Mouse (Mus musculus) stomach, postnatal 0 days (tissue): ENCODE data around the gene Akna. TPM values are rescaled to one million over a fixed set of nuclear protein-coding genes. Genes with fewer than 3 reads are reported as not detected.
A peak's percentile ranks its signal among the peaks of the same experiment; 100 is the strongest.

Experiments used
- ATAC-seq: fragments of 200-750 bp; cut with Nextera tagmentation; 2 replicates; pipeline ENCODE4 v1.8.0; 2017; ENCODE audit not compliant: low FRiP score, low TSS enrichment
- DNase-seq: peaks from one replicate; pipeline ENCODE4 v3.0.0-alpha.2; 2016; ENCODE audit warnings: low spot score
- H3K27ac ChIP-seq: fragments of 300-500 bp; sonication (generic); replicated peaks from 2 replicates; pipeline ENCODE4 v1.5.1; 2014; ENCODE audit warnings: mild to moderate bottlenecking, control low read depth
- H3K27me3 ChIP-seq: fragments of 300-500 bp; sonication (generic); 2 replicates; pipeline ENCODE4 v1.6.1; 2014; ENCODE audit warnings: low read length; ENCODE audit not compliant: control insufficient read depth, insufficient read depth
- H3K36me3 ChIP-seq: fragments of 300-500 bp; sonication (generic); 2 replicates; pipeline ENCODE4 v1.6.1; 2014; ENCODE audit warnings: low read length, mixed read lengths; ENCODE audit not compliant: control insufficient read depth, insufficient read depth
- H3K4me1 ChIP-seq: fragments of 300-500 bp; sonication (generic); replicated peaks from 2 replicates; pipeline ENCODE4 v1.6.1; 2014; ENCODE audit warnings: antibody characterized with exemption; ENCODE audit not compliant: control insufficient read depth, insufficient read depth
- H3K4me2 ChIP-seq: fragments of 300-500 bp; sonication (generic); replicated peaks from 2 replicates; pipeline ENCODE4 v1.6.1; 2014; ENCODE audit warnings: low read depth, mild to moderate bottlenecking, control low read depth, moderate library complexity
- H3K4me3 ChIP-seq: fragments of 300-500 bp; sonication (generic); 2 replicates; pipeline ENCODE4 v1.5.1; 2014; ENCODE audit warnings: low read depth, low read length, control low read depth
- H3K9ac ChIP-seq: fragments of 300-500 bp; sonication (generic); 2 replicates; pipeline ENCODE4 v1.6.1; 2014; ENCODE audit warnings: mild to moderate bottlenecking, low read length, control low read depth, mixed read lengths
- H3K9me3 ChIP-seq: fragments of 300-500 bp; sonication (generic); 2 replicates; pipeline ENCODE4 v1.6.1; 2016; ENCODE audit warnings: low read length; ENCODE audit not compliant: control insufficient read depth
- CTCF ChIP-seq: IDR thresholded peaks from 2 replicates; pipeline ENCODE4 v1.5.1; 2016; ENCODE audit warnings: antibody characterized with exemption, low read depth, mild to moderate bottlenecking, moderate library complexity
- EP300 ChIP-seq: optimal IDR thresholded peaks from 2 replicates; pipeline ENCODE3; 2016; ENCODE audit warnings: antibody characterized with exemption
- WGBS: fragments of 180-500 bp; shearing (Covaris S2); extraction: QIAGEN DNeasy Blood & Tissue Kit; methylation state at CpG from one replicate; pipeline ENCODE4 v1.1.7; 2014; 5-methylcytosine and 5-hydroxymethylcytosine counted together
- polyA plus RNA-seq: library from polyadenylated mRNA; unstranded; fragments of >200 nt; fragmentation: Nextera tagmentation; extraction: Ambion mirVana; gene quantifications from 2 replicates; pipeline ENCODE4 v1.2.1, GENCODE M21; 2015

Gene Akna
- 2.0 and 2.2 TPM in 2 replicates for polyA plus RNA-seq

- H3K4me1 ChIP-seq: peaks cover 15% of the 10 kb centered on the region
- no peaks in the 10 kb centered on the region for H3K9me3 ChIP-seq
- ATAC-seq: peak; percentile 93
- peak within 1 kb of the TSS; percentile 59 for H3K9ac ChIP-seq
- peak within 1 kb of the TSS; percentile 90 for H3K27ac ChIP-seq
- H3K27me3 ChIP-seq: no peaks in the 10 kb centered on the region
- peak; percentile 90 for DNase-seq
- H3K36me3 ChIP-seq: no peaks in the 10 kb centered on the region
- 6% methylated on average over 17 of the region's 17 CpGs for WGBS
- TF ChIP-seq CTCF (no peak; the same call in 1 of the 2 replicates), EP300 (no peak)
- H3K4me3 ChIP-seq: peak within 1 kb of the TSS; percentile 36
- peak within 1 kb of the TSS; percentile 54 for H3K4me2 ChIP-seq
Observed at GRCm38 (mm10) chr4:63403040-63403959, at the start of gene Akna. Akna (minus strand) TSS chr4:63403354.

GRCm38 (mm10) chr4:63452555-63452954 lies 49.4 kb upstream of the Akna start:
- H3K9me3 ChIP-seq: no peaks in the 10 kb centered on the region
- ATAC-seq (no peak), DNase-seq (no peak)
- H3K9ac ChIP-seq: no peak overlapping the region
- H3K4me3 ChIP-seq: no peak overlapping the region
- TF ChIP-seq CTCF (no peak), EP300 (no peak)
- 72% methylated on average over 3 of the region's 3 CpGs for WGBS
- H3K4me2 ChIP-seq: no peak overlapping the region
- H3K4me1 ChIP-seq: no peaks in the 10 kb centered on the region
- H3K27me3 ChIP-seq: no peaks in the 10 kb centered on the region
- no peak overlapping the region for H3K27ac ChIP-seq
- H3K36me3 ChIP-seq: no peaks in the 10 kb centered on the region

GRCm38 (mm10) chr4:63450551-63450950 lies 47.4 kb upstream of the Akna start:
- TF ChIP-seq CTCF: no peak
- no peak for TF ChIP-seq EP300
- H3K4me3 ChIP-seq: no peak overlapping the region
- H3K9me3 ChIP-seq: no peaks in the 10 kb centered on the region
- DNase-seq (no peak), ATAC-seq (no peak)
- H3K36me3 ChIP-seq: no peaks in the 10 kb centered on the region
- H3K4me1 ChIP-seq: no peaks in the 10 kb centered on the region
- H3K4me2 ChIP-seq: no peak overlapping the region
- H3K27me3 ChIP-seq: no peaks in the 10 kb centered on the region
- 82% methylated on average over 5 of the region's 5 CpGs for WGBS
- H3K27ac ChIP-seq: no peak overlapping the region
- H3K9ac ChIP-seq: no peak overlapping the region

- 76% methylated on average over 10 of the region's 10 CpGs for WGBS
- DNase-seq (no peak), ATAC-seq (no peak)
Observed at GRCm38 (mm10) chr4:63444362-63445066, 41.4 kb upstream of the Akna start.

GRCm38 (mm10) chr4:63443101-63443500 lies 39.9 kb upstream of the Akna start:
- no peaks in the 10 kb centered on the region for H3K9me3 ChIP-seq
- no peaks in the 10 kb centered on the region for H3K27me3 ChIP-seq
- no peaks in the 10 kb centered on the region for H3K36me3 ChIP-seq
- no peak overlapping the region for H3K4me3 ChIP-seq
- no peaks in the 10 kb centered on the region for H3K4me1 ChIP-seq
- TF ChIP-seq CTCF (no peak), EP300 (no peak)
- no peak overlapping the region for H3K27ac ChIP-seq
- H3K9ac ChIP-seq: no peak overlapping the region
- ATAC-seq: no peak
- WGBS: 85% methylated on average over 2 of the region's 2 CpGs
- H3K4me2 ChIP-seq: no peak overlapping the region
- no peak for DNase-seq

More at GRCm38 (mm10) chr4:63444362-63445066, 41.4 kb upstream of the Akna start:
- no peak overlapping the region for H3K9ac ChIP-seq
- no peaks in the 10 kb centered on the region for H3K36me3 ChIP-seq
- H3K9me3 ChIP-seq: no peaks in the 10 kb centered on the region
- no peaks in the 10 kb centered on the region for H3K4me1 ChIP-seq
- H3K4me2 ChIP-seq: no peak overlapping the region
- no peak overlapping the region for H3K27ac ChIP-seq
- H3K4me3 ChIP-seq: no peak overlapping the region
- no peaks in the 10 kb centered on the region for H3K27me3 ChIP-seq
- TF ChIP-seq CTCF (no peak), EP300 (no peak)
